Mouse (Mus musculus) MEL (cell line): ENCODE measurements around the gene Arhgef17. TPM values are rescaled to one million over a fixed set of nuclear protein-coding genes. Genes with fewer than 3 reads are reported as not detected.

ENCODE experiments used
- DNase-seq: peaks from one replicate; pipeline ENCODE4 v3.0.0; 2011; ENCODE audit warnings: low read depth, low spot score
- H3K27ac ChIP-seq: 2 replicates; pipeline ENCODE4 v1.5.1; 2012; ENCODE audit warnings: low read depth, mild to moderate bottlenecking, control low read depth, low read length, moderate library complexity; ENCODE audit not compliant: control insufficient read depth
- H3K27me3 ChIP-seq, 2 experiments: fragments of 150-350 bp in 1 of 2; sonication (generic) in 1 of 2; 2 replicates each; pipeline ENCODE4 v1.6.1; 2012; ENCODE audit warnings: low read length in 2 of 2, mild to moderate bottlenecking in 2 of 2, improper control_type of control experiment in 1 of 2, moderate library complexity in 1 of 2; ENCODE audit not compliant: insufficient read depth in 2 of 2, control insufficient read depth in 1 of 2
- H3K36me3 ChIP-seq, 2 experiments: 2 replicates each; pipeline ENCODE4 v1.6.1; 2012 to 2014; ENCODE audit warnings: low read length in 2 of 2, improper control_type of control experiment in 1 of 2, inconsistent platforms in 1 of 2, mild to moderate bottlenecking in 1 of 2; ENCODE audit not compliant: insufficient read depth in 2 of 2, control insufficient read depth in 1 of 2
- H3K4me1 ChIP-seq, 2 experiments: fragments of 150-350 bp in 1 of 2; sonication (generic) in 1 of 2; 2 replicates each; pipeline ENCODE4 v1.6.1; 2012; ENCODE audit warnings: low read length in 2 of 2, improper control_type of control experiment in 1 of 2, mild to moderate bottlenecking in 1 of 2; ENCODE audit not compliant: insufficient read depth in 2 of 2, control insufficient read depth in 1 of 2
- H3K4me3 ChIP-seq, 2 experiments: fragments of 150-350 bp in 1 of 2; sonication (generic) in 1 of 2; 2 replicates each; pipeline ENCODE4 v1.5.1; 2012; ENCODE audit warnings: low read depth in 2 of 2, low read length in 2 of 2, mild to moderate bottlenecking in 2 of 2, moderate library complexity in 2 of 2, control low read depth in 1 of 2, improper control_type of control experiment in 1 of 2; ENCODE audit not compliant: control insufficient read depth in 1 of 2, insufficient read depth in 1 of 2
- H3K79me2 ChIP-seq: 2 replicates; pipeline ENCODE4 v1.6.1; 2012; ENCODE audit warnings: mild to moderate bottlenecking, low read length, moderate library complexity; ENCODE audit not compliant: control insufficient read depth, poor library complexity, insufficient read depth
- H3K9ac ChIP-seq: 2 replicates; pipeline ENCODE4 v1.6.1; 2012; ENCODE audit warnings: low read depth, mild to moderate bottlenecking, control low read depth, low read length, moderate library complexity; ENCODE audit not compliant: control insufficient read depth, poor library complexity, severe bottlenecking
- H3K9me3 ChIP-seq: fragments of 150-350 bp; sonication (generic); replicated peaks from 2 replicates; pipeline ENCODE4 v1.6.1; 2012; ENCODE audit warnings: mild to moderate bottlenecking, low read length, improper control_type of control experiment, moderate library complexity; ENCODE audit not compliant: insufficient read depth
- CHD1 ChIP-seq: IDR thresholded peaks from 2 replicates; pipeline ENCODE4 v1.6.1; 2012; ENCODE audit warnings: low read depth, mild to moderate bottlenecking, inconsistent platforms, low read length, improper control_type of control experiment
- CHD2 ChIP-seq: IDR thresholded peaks from 2 replicates; pipeline ENCODE4 v1.6.1; 2011; ENCODE audit warnings: low read length, improper control_type of control experiment
- CTCF ChIP-seq, 3 experiments: IDR thresholded peaks in 2 of 3; conservative IDR thresholded peaks in 1 of 3; 2 replicates each; pipeline ENCODE4 v1.5.1; 2011 to 2012; ENCODE audit warnings: low read length in 3 of 3, low read depth in 2 of 3, mild to moderate bottlenecking in 2 of 3, improper control_type of control experiment in 1 of 3, inconsistent platforms in 1 of 3, mixed read lengths in 1 of 3, moderate library complexity in 1 of 3; ENCODE audit not compliant: control insufficient read depth in 1 of 3, insufficient read depth in 1 of 3, poor library complexity in 1 of 3, severe bottlenecking in 1 of 3
- E2F4 ChIP-seq: IDR thresholded peaks from 2 replicates; pipeline ENCODE4 v1.6.1; 2011; ENCODE audit warnings: low read depth, low read length, improper control_type of control experiment, borderline replicate concordance
- ELF1 ChIP-seq: IDR thresholded peaks from 2 replicates; pipeline ENCODE4 v1.6.1; 2014; ENCODE audit warnings: low read depth, mild to moderate bottlenecking, inconsistent platforms, low read length, improper control_type of control experiment, moderate library complexity
- EP300 ChIP-seq, 2 experiments: IDR thresholded peaks; 2 replicates each; pipeline ENCODE4 v1.6.1; 2011; ENCODE audit warnings: improper control_type of control experiment in 2 of 2, low read length in 2 of 2, low read depth in 1 of 2, mild to moderate bottlenecking in 1 of 2
- JUND ChIP-seq: IDR thresholded peaks from 2 replicates; pipeline ENCODE4 v1.6.1; 2011; ENCODE audit warnings: low read depth, mild to moderate bottlenecking, improper control_type of control experiment, low read length
- KAT2A ChIP-seq: conservative IDR thresholded peaks from 2 replicates; pipeline ENCODE4 v1.6.1; 2012; ENCODE audit warnings: low read depth, low read length, improper control_type of control experiment, inconsistent platforms
- MAFK ChIP-seq: IDR thresholded peaks from 2 replicates; pipeline ENCODE4 v1.6.1; 2011; ENCODE audit warnings: low read depth, mild to moderate bottlenecking, low read length, improper control_type of control experiment, borderline replicate concordance
- MXI1 ChIP-seq: IDR thresholded peaks from 2 replicates; pipeline ENCODE4 v1.6.1; 2011; ENCODE audit warnings: mild to moderate bottlenecking, low read depth, low read length, improper control_type of control experiment
- NRF1 ChIP-seq: IDR thresholded peaks from 2 replicates; pipeline ENCODE4 v1.6.1; 2014; ENCODE audit warnings: low read depth, mild to moderate bottlenecking, inconsistent platforms, low read length, improper control_type of control experiment, moderate library complexity; ENCODE audit not compliant: poor library complexity, insufficient read depth, severe bottlenecking
- POLR2A ChIP-seq, 2 experiments: IDR thresholded peaks; 2 replicates each; pipeline ENCODE4 v1.6.1; 2011 to 2012; ENCODE audit warnings: low read length in 2 of 2, mild to moderate bottlenecking in 2 of 2, control low read depth in 1 of 2, improper control_type of control experiment in 1 of 2, low read depth in 1 of 2, moderate library complexity in 1 of 2; ENCODE audit not compliant: control insufficient read depth in 1 of 2, insufficient read depth in 1 of 2, poor library complexity in 1 of 2
- POLR2AphosphoS2 ChIP-seq: IDR thresholded peaks from 2 replicates; pipeline ENCODE4 v1.6.1; 2011; ENCODE audit warnings: low read length, improper control_type of control experiment
- POLR2AphosphoS5 ChIP-seq: IDR thresholded peaks from 2 replicates; pipeline ENCODE4 v1.6.1; 2012; ENCODE audit warnings: low read depth, borderline replicate concordance, mild to moderate bottlenecking, inconsistent platforms, low read length, moderate library complexity, mixed read lengths
- RAD21 ChIP-seq: IDR thresholded peaks from 2 replicates; pipeline ENCODE4 v1.6.1; 2011; ENCODE audit warnings: mild to moderate bottlenecking, low read depth, low read length, improper control_type of control experiment
- SMC3 ChIP-seq: IDR thresholded peaks from 2 replicates; pipeline ENCODE4 v1.6.1; 2011; ENCODE audit warnings: low read depth, low read length, improper control_type of control experiment
- TAL1 ChIP-seq: IDR thresholded peaks from 2 replicates; pipeline ENCODE4 v1.6.1; 2012; ENCODE audit warnings: mild to moderate bottlenecking, inconsistent platforms, low read length, moderate library complexity, mixed read lengths
- TBP ChIP-seq: IDR thresholded peaks from 2 replicates; pipeline ENCODE4 v1.8.0; 2011; ENCODE audit warnings: low read depth, low read length, improper control_type of control experiment
- TCF12 ChIP-seq: IDR thresholded peaks from 2 replicates; pipeline ENCODE4 v1.6.1; 2014; ENCODE audit warnings: low read depth, mild to moderate bottlenecking, inconsistent platforms, low read length, improper control_type of control experiment, moderate library complexity
- UBTF ChIP-seq: IDR thresholded peaks from 2 replicates; pipeline ENCODE4 v1.6.1; 2012; ENCODE audit warnings: low read depth, mild to moderate bottlenecking, inconsistent platforms, low read length, improper control_type of control experiment, moderate library complexity, borderline replicate concordance; ENCODE audit not compliant: insufficient read depth
- USF1 ChIP-seq: IDR thresholded peaks from 2 replicates; pipeline ENCODE4 v1.6.1; 2014; ENCODE audit warnings: low read depth, mild to moderate bottlenecking, inconsistent platforms, low read length, improper control_type of control experiment, moderate library complexity
- ZC3H11A ChIP-seq: IDR thresholded peaks from 2 replicates; pipeline ENCODE4 v1.6.1; 2012; ENCODE audit warnings: low read depth, mild to moderate bottlenecking, inconsistent platforms, low read length, improper control_type of control experiment
- polyA plus RNA-seq, 2 experiments: library from polyadenylated mRNA; stranded (reverse) in 1 of 2; unstranded in 1 of 2; fragments of >175 nt in 1 of 2; fragments of >200 nt in 1 of 2; gene quantifications; 2 replicates each; pipeline versions ENCODE4 v1.2.1 to v1.2.4; 2012; ENCODE audit warnings: low replicate concordance in 2 of 2, low read depth in 1 of 2; ENCODE audit not compliant: insufficient read length in 2 of 2, insufficient read depth in 1 of 2, missing spikeins in 1 of 2
- total RNA-seq: library from RNA; depleted of rRNA; stranded (reverse); fragments of 300-350 nt; gene quantifications from 2 replicates; pipeline ENCODE4 v1.2.3, GENCODE M21; 2012

Gene Arhgef17
- total and polyA plus RNA-seq, 3 experiments: under 0.01 TPM; not detected in 2

DNA sequence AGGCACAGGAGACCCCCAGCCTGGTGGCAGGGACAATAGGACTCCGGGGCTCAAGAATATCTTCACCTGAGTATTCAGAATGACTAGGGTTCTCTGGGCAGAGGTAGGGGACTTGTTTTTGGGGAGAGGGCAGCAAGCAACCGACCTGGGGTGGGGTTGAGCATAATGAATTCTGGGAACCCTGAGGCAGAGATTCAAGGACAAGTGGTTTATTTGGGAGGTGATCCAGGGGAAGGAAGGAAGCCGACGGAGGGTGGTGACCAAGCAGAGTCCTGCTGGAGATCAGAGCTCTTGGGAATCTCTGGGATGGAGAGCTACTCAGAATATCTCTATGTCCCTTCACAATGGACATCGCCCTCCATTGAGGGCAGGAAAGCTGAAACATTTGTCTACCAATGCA is 46.3 kb upstream of the Arhgef17 start:
- TF ChIP-seq ZC3H11A: no peak
- no peak for TF ChIP-seq KAT2A
- no peak for TF ChIP-seq POLR2A (IDR thresholded peaks at IDR 0.05; ENCODE audit: control insufficient read depth in 1 of 2, insufficient read depth in 1 of 2, low read depth in 1 of 2, low read length in 2 of 2, poor library complexity in 1 of 2)
- no peak for TF ChIP-seq POLR2AphosphoS5
- no peak for TF ChIP-seq NRF1
- no peak for TF ChIP-seq TCF12
- TF ChIP-seq POLR2AphosphoS2: no peak
- TF ChIP-seq RAD21: no peak
- no peak for TF ChIP-seq CHD1
- TF ChIP-seq JUND: no peak
- TF ChIP-seq MAFK: no peak
- no peak for TF ChIP-seq CTCF (IDR thresholded peaks at IDR 0.05 in 2 of 3, conservative IDR thresholded peaks at IDR 0.05 in 1 of 3; ENCODE audit: control insufficient read depth in 1 of 3, insufficient read depth in 1 of 3, low read depth in 2 of 3, low read length in 3 of 3, poor library complexity in 1 of 3, severe bottlenecking in 1 of 3)
- TF ChIP-seq EP300 (IDR thresholded peaks at IDR 0.05; ENCODE audit: low read depth in 1 of 2, low read length in 2 of 2): no peak
- TF ChIP-seq UBTF: no peak
- no peak for TF ChIP-seq SMC3
- no peak for TF ChIP-seq CHD2
- Histone ChIP-seq H3K36me3 (no peaks in the 10 kb centered on the region), H3K27ac (no peak overlapping the region), H3K9me3 (no peaks in the 10 kb centered on the region), H3K79me2 (no peaks in the 10 kb centered on the region), H3K4me3 (no peak overlapping the region), H3K4me1 (no peaks in the 10 kb centered on the region), H3K9ac (no peak overlapping the region), H3K27me3 (peaks cover 0 to 1% of the 10 kb centered on the region in 2 experiments; a peak in 1 of 4 replicates)
- no peak for DNase-seq

DNA sequence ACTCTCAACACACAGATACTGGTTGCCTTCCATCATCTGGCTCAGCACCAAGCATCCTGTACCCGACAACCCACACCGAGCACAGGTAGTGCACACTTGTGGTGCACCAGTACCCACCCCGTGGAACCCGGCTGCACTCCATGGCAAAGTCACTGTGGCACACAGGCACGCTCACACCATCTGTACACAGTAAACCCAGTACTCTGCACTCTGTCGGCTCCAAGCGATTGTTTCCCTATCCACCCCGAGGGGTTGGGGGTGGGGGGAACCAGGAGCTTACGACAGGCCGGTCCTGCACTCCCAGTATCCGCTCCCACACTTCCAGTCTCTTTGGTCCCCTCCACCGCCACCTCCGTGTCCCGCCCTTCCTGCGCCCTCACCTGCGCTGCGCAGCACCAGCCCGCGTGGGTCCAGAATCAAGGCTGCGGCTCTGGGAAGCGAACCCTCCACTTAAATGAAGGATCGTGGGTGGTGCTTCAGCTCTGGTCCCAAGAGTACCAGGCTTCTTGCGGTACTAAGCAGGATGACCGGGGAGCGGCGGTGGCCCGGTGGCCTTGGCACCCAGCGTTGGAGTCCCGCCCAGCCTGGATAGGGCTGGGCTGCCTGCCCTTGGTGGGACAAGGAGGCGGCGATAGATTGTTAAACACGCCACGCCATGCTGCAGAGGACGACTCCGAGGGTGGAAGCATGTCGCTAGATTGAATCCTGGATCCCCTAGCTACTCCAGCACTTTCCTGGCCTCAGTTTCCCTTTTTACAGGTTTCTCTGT is 42.4 kb upstream of the Arhgef17 start, which contains the start of gene P2ry6:
Gene P2ry6 (minus strand): TSS at position 515 of the 769 bp plus-strand sequence.
- peaks cover 0 to 2% of the 10 kb centered on the region in 2 experiments; a peak in 1 of 4 replicates for H3K27me3 ChIP-seq
- H3K9me3 ChIP-seq: no peaks in the 10 kb centered on the region
- H3K27ac ChIP-seq: no peak within 1 kb of the TSS
- no peak for TF ChIP-seq ELF1
- TF ChIP-seq TAL1: no peak
- TF ChIP-seq USF1: no peak
- TF ChIP-seq MXI1: no peak
- TF ChIP-seq E2F4: no peak
- no peak for TF ChIP-seq TBP
- TF ChIP-seq CHD2: no peak
- no peak within 1 kb of the TSS for H3K9ac ChIP-seq
- H3K79me2 ChIP-seq: no peaks in the 10 kb centered on the region
- no peak for DNase-seq
- H3K36me3 ChIP-seq: no peaks in the 10 kb centered on the region
- H3K4me3 ChIP-seq: no peak within 1 kb of the TSS
- H3K4me1 ChIP-seq: no peaks in the 10 kb centered on the region
